Mouse (Mus musculus): ENCODE results near the gene Exo5.

DNA sequence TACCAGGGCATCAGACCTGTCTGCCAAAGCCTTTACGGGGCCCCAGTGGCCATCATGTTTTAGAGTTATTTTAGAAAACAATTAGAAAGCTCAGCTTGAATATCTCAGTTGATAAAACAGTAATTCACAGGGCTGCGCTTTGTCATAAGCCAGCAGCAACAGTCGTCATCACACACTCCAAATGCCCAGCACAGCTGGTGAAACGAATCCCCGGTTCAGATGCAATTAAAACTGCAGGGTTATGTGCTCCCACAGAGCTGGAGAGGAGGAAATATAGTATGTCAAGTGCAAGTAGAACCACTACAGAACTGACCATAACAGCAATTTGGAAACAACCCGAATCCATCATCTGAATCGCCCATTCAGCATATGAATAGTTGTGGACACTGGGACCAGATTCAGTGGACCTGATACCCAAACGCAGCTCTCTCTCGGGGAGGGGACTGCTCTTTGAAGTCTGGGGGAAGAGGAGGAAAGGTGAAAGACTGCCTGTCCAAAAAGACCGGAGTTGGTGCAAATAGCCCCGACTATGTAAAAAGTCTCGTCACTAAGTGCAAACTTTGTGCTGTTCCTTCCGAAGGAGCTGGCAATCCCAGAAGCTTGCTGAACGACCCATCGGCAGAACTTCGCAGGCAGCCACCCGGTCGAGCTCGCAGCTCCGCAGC lies 26.1 kb upstream of the Exo5 start:
- TF ChIP-seq CTCF (IDR thresholded peaks at IDR 0.05; ENCODE audit: borderline replicate concordance, insufficient read depth, low read depth, low read length) (no peak), POLR2A (IDR thresholded peaks at IDR 0.05; ENCODE audit: borderline replicate concordance, insufficient read depth, low read length) (no peak)
